In the genomic region with DNA sequence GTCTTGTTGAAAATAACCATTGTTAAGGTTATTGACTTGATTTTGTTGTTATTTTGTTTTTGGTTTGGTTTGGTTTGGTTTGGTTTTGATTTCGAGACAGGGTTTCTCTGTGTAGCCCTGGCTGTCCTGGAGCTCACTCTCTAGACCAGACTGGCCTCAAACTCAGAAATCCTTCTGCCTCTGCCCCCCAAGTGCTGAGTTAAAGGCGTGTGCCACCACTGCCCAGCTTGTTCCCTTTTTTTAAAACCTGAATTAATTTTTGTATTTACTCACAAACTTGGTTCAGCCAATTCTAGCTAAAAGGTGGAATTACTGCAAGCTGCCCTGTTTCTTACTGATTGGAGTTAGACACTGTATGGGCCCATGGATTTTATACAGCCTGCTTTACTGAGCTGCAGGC, we compare ENCODE assay signal across 8 mouse cellular contexts. TPM values are rescaled to one million over a fixed set of nuclear protein-coding genes. Genes with fewer than 3 reads are reported as not detected.
DNase-seq lines count a peak whose midpoint lies in the region; ATAC-seq and TF ChIP-seq lines count a peak whose summit lies in the region.

No protein-coding gene starts in this region.

- TF ChIP-seq POLR2A in CH12.LX (IDR thresholded peaks at IDR 0.05; ENCODE audit: low read depth, low read length): no peak

- intact Hi-C loops in heart, postnatal 14 days (cut with DNase I): loop anchor here (2.0 kb wide), 2 partner anchors 14 to 34 kb away; no protein-coding TSS in a partner anchor

- in situ Hi-C loops in CH12.LX (cut with MboI; ENCODE audit: low pct_ligation_motif_present, low pct_unique_long_range_greater_than_20kb, low sequenced_read_pairs): loop anchor here (5.0 to 25.0 kb wide), 3 partner anchors 36 to 289 kb away; a partner anchor contains a TSS

- TF ChIP-seq CTCF in CH12.LX (conservative IDR thresholded peaks at IDR 0.05 in 1 of 2, IDR thresholded peaks at IDR 0.05 in 1 of 2; ENCODE audit: low read depth in 2 of 2, low read length in 2 of 2): no peak

- H3K4me3 ChIP-seq in heart, embryonic 11.5 days (ENCODE audit: low read depth, low read length): peak overlapping the region; percentile 96
- H3K4me3 ChIP-seq in CH12.LX (replicated peaks in 1 of 3; ENCODE audit: low read depth in 2 of 3, low read length in 2 of 3, poor library complexity in 1 of 3) (peak overlapping the region; percentile 59 to 97 (median 83)), macrophage (ENCODE audit: inconsistent target) (peak overlapping the region; percentile 66)
- peak overlapping the region; percentile 84; the same call in 1 of the 2 replicates for H3K4me3 ChIP-seq in forebrain, embryonic 16.5 days (replicated peaks; ENCODE audit: low read length)

- H3K27ac ChIP-seq in heart, embryonic 11.5 days (ENCODE audit: low read depth, low read length): no peak overlapping the region
- no peak overlapping the region for H3K27ac ChIP-seq in CH12.LX (ENCODE audit: insufficient read depth, low read depth)
- no peak overlapping the region for H3K27ac ChIP-seq in forebrain, embryonic 16.5 days (ENCODE audit: low read length)
- peak overlapping the region; percentile 69 for H3K27ac ChIP-seq in macrophage

- 61% methylated on average over 2 of the region's 2 CpGs for WGBS in heart, embryonic 11.5 days (ENCODE audit: insufficient replicate concordance)
- 35% methylated on average over 2 of the region's 2 CpGs for WGBS in forebrain, embryonic 16.5 days
- WGBS in macrophage (ENCODE audit: missing documents): 13% methylated on average over 2 of the region's 2 CpGs

- dilution Hi-C loops in CH12.LX (cut with MboI; ENCODE audit: extremely low pct_ligation_motif_present, extremely low pct_unique_long_range_greater_than_20kb, low sequenced_read_pairs): no loop called here

- ATAC-seq in heart, embryonic 11.5 days (replicated peaks; ENCODE audit: insufficient number of reproducible peaks, low FRiP score, low TSS enrichment): no peak
- no peak for ATAC-seq in forebrain, embryonic 16.5 days

- DNase-seq in heart, postnatal 14 days: no peak
- no peak for DNase-seq in CH12.LX (ENCODE audit: extremely low read depth)
- DNase-seq in ovary, adult 18-20 months (ENCODE audit: low spot score): no peak
- no peak for DNase-seq in layer of hippocampus, postnatal 25 days (ENCODE audit: extremely low spot score in 1 of 2, low spot score in 1 of 2)
- no peak for DNase-seq in embryo, embryonic 11 days

- peak overlapping the region; percentile 86; the same call in 1 of the 2 replicates for H3K9ac ChIP-seq in heart, embryonic 11.5 days (ENCODE audit: low read depth, low read length)
- peak overlapping the region; percentile 86 for H3K9ac ChIP-seq in CH12.LX (ENCODE audit: insufficient read depth, low read depth)
- no peak overlapping the region for H3K9ac ChIP-seq in forebrain, embryonic 16.5 days (replicated peaks; ENCODE audit: low read depth, low read length)

- H3K4me2 ChIP-seq in heart, embryonic 11.5 days: peak overlapping the region; percentile 72
- H3K4me2 ChIP-seq in CH12.LX (ENCODE audit: insufficient read depth, low read depth, poor library complexity, severe bottlenecking): peak overlapping the region; percentile 80
- peak overlapping the region; percentile 79 for H3K4me2 ChIP-seq in forebrain, embryonic 16.5 days (ENCODE audit: low read length)

- peaks cover 4% of the 10 kb centered on the region; the same call in 1 of the 2 replicates for H3K4me1 ChIP-seq in heart, embryonic 11.5 days (ENCODE audit: control insufficient read depth, insufficient read depth, low read length)
- peaks cover 0 to 17% of the 10 kb centered on the region in 2 experiments; a peak in 2 of 4 replicates for H3K4me1 ChIP-seq in CH12.LX (ENCODE audit: control insufficient read depth in 1 of 2, insufficient read depth in 2 of 2)
- H3K4me1 ChIP-seq in forebrain, embryonic 16.5 days (replicated peaks; ENCODE audit: control insufficient read depth, insufficient read depth, low read length): peaks cover 4% of the 10 kb centered on the region

- no peak for TF ChIP-seq EP300 in CH12.LX (IDR thresholded peaks at IDR 0.05; ENCODE audit: low read length)

- H3K27me3 ChIP-seq in heart, embryonic 11.5 days (ENCODE audit: control insufficient read depth, insufficient read depth, low read length): no peaks in the 10 kb centered on the region
- no peaks in the 10 kb centered on the region for H3K27me3 ChIP-seq in CH12.LX (replicated peaks)
- no peaks in the 10 kb centered on the region for H3K27me3 ChIP-seq in forebrain, embryonic 16.5 days (replicated peaks; ENCODE audit: control insufficient read depth, insufficient read depth, low read length)

- H3K9me3 ChIP-seq in heart, embryonic 11.5 days (replicated peaks; ENCODE audit: control insufficient read depth, low read length): no peaks in the 10 kb centered on the region
- H3K9me3 ChIP-seq in CH12.LX (replicated peaks; ENCODE audit: low read length): no peaks in the 10 kb centered on the region
- no peaks in the 10 kb centered on the region for H3K9me3 ChIP-seq in forebrain, embryonic 16.5 days (ENCODE audit: control insufficient read depth, low read length)

- H3K79me2 ChIP-seq in CH12.LX (replicated peaks; ENCODE audit: control insufficient read depth, extremely low read depth, insufficient read depth, poor library complexity, severe bottlenecking): peaks cover 4% of the 10 kb centered on the region; the same call in 1 of the 2 replicates
- H3K79me2 ChIP-seq in macrophage (ENCODE audit: inconsistent target): peaks cover 63% of the 10 kb centered on the region

- no peak for TF ChIP-seq RAD21 in CH12.LX (IDR thresholded peaks at IDR 0.05; ENCODE audit: low read depth, low read length)

- no peaks in the 10 kb centered on the region for H3K36me3 ChIP-seq in heart, embryonic 11.5 days (ENCODE audit: control insufficient read depth, insufficient read depth, low read length)
- peaks cover 0 to 3% of the 10 kb centered on the region in 2 experiments for H3K36me3 ChIP-seq in CH12.LX (replicated peaks in 1 of 2; ENCODE audit: control insufficient read depth in 1 of 2, insufficient read depth in 1 of 2, low read length in 1 of 2)
- no peaks in the 10 kb centered on the region for H3K36me3 ChIP-seq in forebrain, embryonic 16.5 days (ENCODE audit: control insufficient read depth, insufficient read depth)
- no peaks in the 10 kb centered on the region for H3K36me3 ChIP-seq in macrophage (ENCODE audit: inconsistent target)

TF ChIP-seq in CH12.LX, 34 proteins besides CTCF, POLR2A, EP300 and RAD21:
- no peak for TF ChIP-seq MAFK (IDR thresholded peaks at IDR 0.05; ENCODE audit: insufficient replicate concordance, low read length)
- TF ChIP-seq ZMIZ1 (IDR thresholded peaks at IDR 0.05; ENCODE audit: low read depth, low read length): no peak
- no peak for TF ChIP-seq CHD2 (IDR thresholded peaks at IDR 0.05; ENCODE audit: low read length)
- TF ChIP-seq USF2 (conservative IDR thresholded peaks at IDR 0.05; ENCODE audit: low read depth, low read length): no peak
- TF ChIP-seq RCOR1 (conservative IDR thresholded peaks at IDR 0.05; ENCODE audit: low read depth, low read length): no peak
- TF ChIP-seq MEF2A (IDR thresholded peaks at IDR 0.05; ENCODE audit: borderline replicate concordance, low read depth, low read length): no peak
- TF ChIP-seq TBP (conservative IDR thresholded peaks at IDR 0.05; ENCODE audit: low read depth, low read length): no peak
- TF ChIP-seq MAZ (IDR thresholded peaks at IDR 0.05; ENCODE audit: low read depth, low read length): no peak
- TF ChIP-seq SMC3 (IDR thresholded peaks at IDR 0.05; ENCODE audit: low read depth, low read length): no peak
- no peak for TF ChIP-seq CHD1 (IDR thresholded peaks at IDR 0.05; ENCODE audit: low read depth, low read length)
- TF ChIP-seq ELF1 (IDR thresholded peaks at IDR 0.05; ENCODE audit: low read depth, low read length): no peak
- TF ChIP-seq ETS1 (conservative IDR thresholded peaks at IDR 0.05; ENCODE audit: low read depth, low read length): no peak
- TF ChIP-seq BHLHE40 (IDR thresholded peaks at IDR 0.05; ENCODE audit: low read depth, low read length): no peak
- no peak for TF ChIP-seq PAX5 (IDR thresholded peaks at IDR 0.05; ENCODE audit: low read length)

RNA-seq across cellular contexts. Expression of a gene that starts 1.3 kb away (rescaled TPM):
- polyA plus RNA-seq in heart, embryonic 11.5 days (2014; fragmentation: Nextera tagmentation; extraction: Ambion mirVana): 6.8 and 10.4 TPM in 2 replicates
- 1 to 10 TPM; 8.9 to 9.1 TPM for total RNA-seq in heart, postnatal 14 days (2021)
- total RNA-seq in CH12.LX (2012; rRNA removed): 5.9 and 7.2 TPM in 2 replicates
- 16.8 and 21.4 TPM in 2 replicates for total RNA-seq in CH12.LX (2014; rRNA removed)
- polyA plus RNA-seq in CH12.LX (2012; ENCODE audit: insufficient read length, low read depth): 22.0 and 25.1 TPM in 2 replicates
- 5.0 and 6.0 TPM in 2 replicates for polyA plus RNA-seq in forebrain, embryonic 16.5 days (2015; fragmentation: Nextera tagmentation; extraction: Ambion mirVana)
- 10 to 100 TPM in 24 of 26 experiments, 1 to 10 TPM in 2; 9.6 to 43.9 (median 24.9) TPM for total RNA-seq in macrophage (2018; cell fraction: chromatin; rRNA removed)
- 10 to 100 TPM in 24 of 26 experiments, 1 to 10 TPM in 2; 8.4 to 26.5 (median 12.9) TPM for total RNA-seq in macrophage (2018; cell fraction: cytosol; rRNA removed)
- 10 to 100 TPM; 18.4 to 77.4 (median 40.8) TPM for total RNA-seq in macrophage (2018; cell fraction: nucleus; rRNA removed)
- 12.1 to 21.8 TPM (median 18.8 TPM) in 3 replicates for polyA plus RNA-seq in macrophage (2018)
- 10 to 100 TPM; 33.7 to 37.4 TPM for total RNA-seq in layer of hippocampus, postnatal 25 days (2021)

RNA-seq across cellular contexts. Expression of a gene that starts 37.1 kb away (rescaled TPM):
- 20.6 and 21.6 TPM in 2 replicates for polyA plus RNA-seq in heart, embryonic 11.5 days (2014; fragmentation: Nextera tagmentation; extraction: Ambion mirVana)
- total RNA-seq in heart, postnatal 14 days (2021): 10 to 100 TPM; 11.0 to 11.6 TPM
- total RNA-seq in CH12.LX (2012; rRNA removed) (6.7 and 8.7 TPM in 2 replicates), CH12.LX (2014; rRNA removed) (14.7 and 15.5 TPM in 2 replicates)
- polyA plus RNA-seq in CH12.LX (2012; ENCODE audit: insufficient read length, low read depth) (6.9 and 7.1 TPM in 2 replicates), macrophage (2018) (4.7 to 7.6 TPM (median 5.2 TPM) in 3 replicates)
- 44.4 and 52.2 TPM in 2 replicates for polyA plus RNA-seq in forebrain, embryonic 16.5 days (2015; fragmentation: Nextera tagmentation; extraction: Ambion mirVana)
- 10 to 100 TPM in 7 of 26 experiments, 1 to 10 TPM in 17, under 1 TPM in 2; 0.76 to 16.1 (median 5.2) TPM for total RNA-seq in macrophage (2018; cell fraction: chromatin; rRNA removed)
- total RNA-seq in macrophage (2018; cell fraction: cytosol; rRNA removed): 1 to 10 TPM; 2.3 to 7.0 (median 4.0) TPM
- 10 to 100 TPM in 5 of 26 experiments, 1 to 10 TPM in 21; 1.8 to 14.8 (median 4.4) TPM for total RNA-seq in macrophage (2018; cell fraction: nucleus; rRNA removed)
- total RNA-seq in layer of hippocampus, postnatal 25 days (2021): 10 to 100 TPM; 15.1 to 16.5 TPM
